Mouse (Mus musculus): ENCODE measurements around the gene Macf1.

DNA sequence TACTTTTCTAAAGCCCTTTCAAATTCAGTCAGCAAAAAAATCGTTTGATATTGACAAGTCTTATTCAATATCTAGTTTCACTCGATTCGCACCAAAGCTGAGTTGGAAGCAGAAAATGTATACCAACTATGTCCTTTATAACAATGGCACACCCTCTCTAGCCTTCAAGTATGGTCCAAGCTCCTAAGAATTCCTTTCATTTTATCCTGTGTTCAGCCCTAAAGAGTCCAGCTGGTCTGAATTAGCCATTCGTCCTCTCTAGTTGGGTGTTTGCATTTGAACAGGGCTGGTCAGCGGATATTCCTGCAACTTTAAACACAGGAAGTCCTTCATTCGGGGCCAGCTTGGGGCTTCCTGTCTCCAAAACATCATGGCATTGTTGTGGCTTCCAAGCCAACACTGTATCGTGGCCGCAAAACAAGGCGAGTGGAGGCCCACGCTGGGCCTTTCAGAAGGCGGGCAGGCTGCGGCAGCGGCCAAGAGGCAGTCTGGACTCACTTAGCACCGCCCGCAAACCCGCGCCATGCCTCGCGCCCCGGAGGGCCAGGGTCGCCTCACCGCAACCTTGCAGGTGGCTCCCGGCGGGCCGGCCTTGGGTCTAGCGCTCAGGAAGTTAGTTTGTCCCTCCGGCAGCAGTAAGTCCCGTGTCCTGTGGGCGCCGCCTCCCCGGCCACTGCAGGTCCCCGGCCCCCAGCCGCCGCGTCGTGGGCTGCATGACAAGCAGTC lies 273.0 kb downstream of the Macf1 start:
- TF ChIP-seq CTCF (IDR thresholded peaks at IDR 0.05; ENCODE audit: low read depth) (no peak), EP300 (optimal IDR thresholded peaks at IDR 0.05) (no peak)

All from stomach, postnatal 0 days (tissue).